Mouse (Mus musculus) spleen, adult 2 months (tissue): ENCODE results near the gene Grip1.

Experiments used
- CTCF ChIP-seq: fragments of 200-500 bp; IDR thresholded peaks from 2 replicates; pipeline ENCODE4 v1.5.1; 2011; ENCODE audit warnings: mild to moderate bottlenecking, inconsistent platforms; ENCODE audit not compliant: insufficient read depth, insufficient read length, insufficient replicate concordance; ENCODE audit errors: extremely low read depth
- POLR2A ChIP-seq: fragments of 200-500 bp; IDR thresholded peaks from 2 replicates; pipeline ENCODE4 v1.6.1; 2011; ENCODE audit warnings: low read depth, low read length, inconsistent platforms

DNA sequence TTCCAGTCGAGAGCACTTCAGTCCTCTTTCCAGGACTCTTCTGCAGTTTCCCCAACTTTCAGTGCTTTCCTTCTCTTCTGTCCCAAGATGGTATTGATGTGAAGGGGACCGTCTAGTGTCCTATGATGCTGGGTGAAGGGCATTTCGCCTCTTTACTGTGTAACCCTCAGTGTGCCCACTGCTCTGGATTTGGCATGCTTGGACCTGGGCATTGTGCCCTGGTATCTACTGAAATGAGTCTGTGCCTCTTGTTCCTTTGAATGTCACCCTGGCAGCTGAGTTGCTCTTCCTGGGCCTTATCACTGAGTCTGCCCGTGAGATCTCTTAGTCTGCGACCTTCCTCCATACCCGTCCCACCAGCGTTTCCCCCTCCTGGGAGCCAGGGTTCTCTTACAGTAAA is 9.7 kb downstream of the Grip1 start:
- TF ChIP-seq CTCF (no peak), POLR2A (no peak)
